Mouse (Mus musculus): ENCODE measurements at regions not wholly inside any gene's neighbourhood (a gene's known extent, or its start where the extent isn't known, plus 50 kb on each side); places are given as distances from the start of the nearest gene placed in this dataset.

GRCm38 (mm10) chr13:57142851-57143250, 247.1 kb upstream of the Trpc7 start:
- Histone ChIP-seq H3K4me3 (ENCODE audit: low read length) (no peak overlapping the region), H3K9ac (replicated peaks; ENCODE audit: low read length) (no peak overlapping the region), H3K9me3 (ENCODE audit: low read length) (no peaks in the 10 kb centered on the region), H3K4me1 (ENCODE audit: insufficient read depth, low read length) (peaks cover 13% of the 10 kb centered on the region), H3K27ac (no peak overlapping the region), H3K4me2 (ENCODE audit: low read depth, low read length) (no peak overlapping the region), H3K27me3 (ENCODE audit: insufficient read depth, low read length) (no peaks in the 10 kb centered on the region), H3K36me3 (ENCODE audit: insufficient read depth, low read length) (no peaks in the 10 kb centered on the region)
- DNase-seq (ENCODE audit: low spot score): peak; percentile 57
- no peak for TF ChIP-seq CTCF (IDR thresholded peaks at IDR 0.05; ENCODE audit: low read depth)
- ATAC-seq: no peak
- WGBS: 43% methylated on average over 5 of the region's 5 CpGs

DNA sequence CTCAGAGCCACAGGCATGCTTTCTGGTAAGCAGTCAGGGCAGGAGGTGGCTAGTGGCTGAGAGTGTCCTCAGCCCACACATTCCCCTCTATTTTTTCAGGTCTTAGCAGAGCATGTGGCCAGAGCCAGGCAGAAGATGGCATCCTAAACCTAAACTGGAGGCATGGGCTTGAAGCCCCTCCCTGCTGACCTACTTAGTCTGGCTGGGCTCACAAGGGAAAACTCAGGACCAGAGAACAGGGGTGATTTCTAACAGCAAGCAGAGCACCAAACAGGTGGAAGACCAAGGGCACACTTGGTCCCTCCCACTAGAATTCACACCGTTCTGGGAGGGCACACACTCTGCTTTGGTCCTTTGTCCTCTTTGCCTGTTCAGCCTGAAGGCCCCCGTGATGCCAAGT, 246.6 kb upstream of the Trpc7 start:
- H3K27me3 ChIP-seq (ENCODE audit: insufficient read depth, low read length): no peaks in the 10 kb centered on the region
- H3K27ac ChIP-seq: no peak overlapping the region
- H3K4me3 ChIP-seq (ENCODE audit: low read length): no peak overlapping the region
- DNase-seq (ENCODE audit: low spot score) (no peak), ATAC-seq (no peak)
- no peaks in the 10 kb centered on the region for H3K36me3 ChIP-seq (ENCODE audit: insufficient read depth, low read length)
- H3K4me2 ChIP-seq (ENCODE audit: low read depth, low read length): no peak overlapping the region
- H3K9ac ChIP-seq (replicated peaks; ENCODE audit: low read length): no peak overlapping the region
- no peaks in the 10 kb centered on the region for H3K9me3 ChIP-seq (ENCODE audit: low read length)
- peaks cover 13% of the 10 kb centered on the region for H3K4me1 ChIP-seq (ENCODE audit: insufficient read depth, low read length)
- 7% methylated on average over 2 of the region's 2 CpGs for WGBS
- TF ChIP-seq CTCF (IDR thresholded peaks at IDR 0.05; ENCODE audit: low read depth): no peak

- Histone ChIP-seq H3K4me3 (ENCODE audit: low read length) (no peak overlapping the region), H3K9ac (replicated peaks; ENCODE audit: low read length) (no peak overlapping the region), H3K4me1 (ENCODE audit: insufficient read depth, low read length) (no peaks in the 10 kb centered on the region), H3K36me3 (ENCODE audit: insufficient read depth, low read length) (no peaks in the 10 kb centered on the region), H3K9me3 (ENCODE audit: low read length) (no peaks in the 10 kb centered on the region), H3K4me2 (ENCODE audit: low read depth, low read length) (no peak overlapping the region), H3K27me3 (ENCODE audit: insufficient read depth, low read length) (no peaks in the 10 kb centered on the region), H3K27ac (no peak overlapping the region)
- WGBS: 65% methylated on average over 9 of the region's 9 CpGs
- no peak for DNase-seq (ENCODE audit: low spot score)
- no peak for ATAC-seq
- no peak for TF ChIP-seq CTCF (IDR thresholded peaks at IDR 0.05; ENCODE audit: low read depth)
Observed at GRCm38 (mm10) chr13:57115936-57116335, 220.1 kb upstream of the Trpc7 start.

DNA sequence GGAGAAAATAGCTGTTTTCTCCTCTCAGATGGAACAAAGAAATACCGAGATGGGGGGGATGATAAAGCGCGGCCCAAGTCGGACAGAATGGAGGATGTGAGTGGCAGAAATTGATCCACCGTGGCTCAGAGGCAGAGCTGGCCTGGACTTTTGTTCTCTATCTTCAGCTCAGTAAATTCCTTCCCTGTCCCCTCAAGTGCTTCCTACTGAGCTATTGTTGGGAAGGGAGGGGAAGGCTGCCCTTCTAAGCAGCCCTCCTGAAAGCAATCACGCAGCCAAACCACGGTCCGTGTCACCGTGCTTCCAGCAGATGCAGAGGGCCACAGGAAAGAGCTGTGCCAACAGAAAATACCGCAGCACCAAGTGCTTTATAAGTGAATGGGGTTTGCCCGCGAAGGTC, 212.2 kb upstream of the Trpc7 start:
- TF ChIP-seq CTCF (IDR thresholded peaks at IDR 0.05; ENCODE audit: low read depth): no peak
- H3K4me1 ChIP-seq (ENCODE audit: insufficient read depth, low read length): no peaks in the 10 kb centered on the region
- 8% methylated on average over 12 of the region's 12 CpGs for WGBS
- no peak overlapping the region for H3K27ac ChIP-seq
- H3K27me3 ChIP-seq (ENCODE audit: insufficient read depth, low read length): no peaks in the 10 kb centered on the region
- no peak overlapping the region for H3K4me2 ChIP-seq (ENCODE audit: low read depth, low read length)
- H3K9ac ChIP-seq (replicated peaks; ENCODE audit: low read length): no peak overlapping the region
- no peak overlapping the region for H3K4me3 ChIP-seq (ENCODE audit: low read length)
- peak; percentile 17 for DNase-seq (ENCODE audit: low spot score)
- H3K36me3 ChIP-seq (ENCODE audit: insufficient read depth, low read length): no peaks in the 10 kb centered on the region
- no peak for ATAC-seq
- H3K9me3 ChIP-seq (ENCODE audit: low read length): no peaks in the 10 kb centered on the region

DNA sequence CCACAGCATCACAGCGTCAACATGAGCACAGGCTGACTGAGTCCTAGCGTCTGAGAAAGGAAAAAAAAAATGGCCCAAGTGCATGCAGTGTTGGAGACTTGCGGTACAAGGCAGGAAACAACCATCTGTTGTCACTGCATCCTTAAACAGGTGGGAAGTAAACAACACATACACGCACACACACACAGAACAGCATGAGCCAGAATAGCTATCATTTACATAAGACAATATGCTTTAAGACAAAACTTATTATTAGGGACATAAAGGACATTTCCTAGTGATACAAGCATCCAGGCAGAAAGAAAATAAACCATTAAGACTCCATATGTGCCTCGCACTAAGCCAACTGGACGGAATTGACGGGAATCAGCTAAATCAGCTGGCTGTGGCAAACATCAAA, 203.8 kb upstream of the Trpc7 start:
- no peaks in the 10 kb centered on the region for H3K9me3 ChIP-seq (ENCODE audit: low read length)
- TF ChIP-seq CTCF (IDR thresholded peaks at IDR 0.05; ENCODE audit: low read depth): no peak
- WGBS: 78% methylated on average over 7 of the region's 7 CpGs
- no peaks in the 10 kb centered on the region for H3K27me3 ChIP-seq (ENCODE audit: insufficient read depth, low read length)
- no peak overlapping the region for H3K27ac ChIP-seq
- no peaks in the 10 kb centered on the region for H3K36me3 ChIP-seq (ENCODE audit: insufficient read depth, low read length)
- no peak overlapping the region for H3K4me3 ChIP-seq (ENCODE audit: low read length)
- DNase-seq (ENCODE audit: low spot score) (no peak), ATAC-seq (no peak)
- no peak overlapping the region for H3K4me2 ChIP-seq (ENCODE audit: low read depth, low read length)
- H3K9ac ChIP-seq (replicated peaks; ENCODE audit: low read length): no peak overlapping the region
- no peaks in the 10 kb centered on the region for H3K4me1 ChIP-seq (ENCODE audit: insufficient read depth, low read length)

DNA sequence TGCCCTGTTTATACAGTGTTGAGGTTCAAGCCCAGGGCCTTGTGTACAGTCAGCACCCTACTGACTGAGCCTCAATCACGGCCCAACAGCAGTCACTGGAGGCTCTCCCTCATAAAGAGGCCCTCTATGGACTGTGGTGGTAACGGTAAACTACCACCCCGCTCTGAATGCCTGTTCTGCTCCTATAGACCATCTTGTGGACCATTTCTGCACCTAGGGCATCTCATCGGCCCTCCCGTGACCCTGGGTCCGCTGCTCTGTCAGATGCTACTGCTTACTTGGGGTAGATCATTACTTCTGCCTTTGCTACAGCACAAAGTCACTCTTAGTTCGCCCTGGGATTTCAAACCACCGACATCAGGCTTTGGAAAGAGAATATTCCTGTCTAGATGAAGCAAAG, 196.1 kb upstream of the Trpc7 start:
- Histone ChIP-seq H3K9ac (replicated peaks; ENCODE audit: low read length) (no peak overlapping the region), H3K4me2 (ENCODE audit: low read depth, low read length) (no peak overlapping the region), H3K4me3 (ENCODE audit: low read length) (no peak overlapping the region), H3K4me1 (ENCODE audit: insufficient read depth, low read length) (no peaks in the 10 kb centered on the region), H3K9me3 (ENCODE audit: low read length) (no peaks in the 10 kb centered on the region), H3K36me3 (ENCODE audit: insufficient read depth, low read length) (no peaks in the 10 kb centered on the region), H3K27ac (no peak overlapping the region), H3K27me3 (ENCODE audit: insufficient read depth, low read length) (no peaks in the 10 kb centered on the region)
- TF ChIP-seq CTCF (IDR thresholded peaks at IDR 0.05; ENCODE audit: low read depth): no peak
- 93% methylated on average over 8 of the region's 8 CpGs for WGBS
- ATAC-seq: no peak
- DNase-seq (ENCODE audit: low spot score): no peak

DNA sequence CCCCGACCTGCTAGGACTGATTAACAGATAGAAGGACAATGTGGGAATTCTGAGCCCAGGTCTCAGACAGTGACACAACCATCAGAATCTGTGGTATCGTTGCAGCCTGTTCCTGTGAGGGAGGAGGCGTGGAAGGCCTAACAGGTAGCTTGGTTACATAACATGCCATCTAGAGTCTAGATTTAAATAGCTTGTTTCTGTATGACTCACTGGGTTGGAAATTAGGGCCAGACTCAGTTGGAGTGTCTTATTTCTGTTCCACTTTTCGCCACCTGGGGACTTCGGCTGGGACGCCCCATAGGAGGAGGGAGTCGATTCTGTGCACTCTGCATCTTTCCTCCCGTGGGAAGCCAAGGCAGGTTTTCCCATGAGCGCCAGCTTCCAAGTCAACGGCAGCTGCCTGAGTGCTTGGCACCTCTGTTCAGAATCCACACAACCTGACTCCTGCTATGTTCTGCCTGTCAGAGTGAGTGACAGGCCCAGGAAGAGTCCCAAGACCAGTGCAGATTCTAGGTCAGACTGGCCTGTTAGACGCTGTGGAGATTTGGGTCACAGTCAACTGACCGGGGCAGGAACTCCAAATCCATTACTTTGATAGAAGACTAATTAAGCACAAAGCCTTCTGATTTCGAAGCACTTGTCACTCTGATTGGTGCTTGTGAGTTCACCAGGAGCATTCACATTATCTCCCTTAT, 193.7 kb upstream of the Trpc7 start:
- H3K4me2 ChIP-seq (ENCODE audit: low read depth, low read length): no peak overlapping the region
- TF ChIP-seq CTCF (IDR thresholded peaks at IDR 0.05; ENCODE audit: low read depth): no peak
- H3K4me1 ChIP-seq (ENCODE audit: insufficient read depth, low read length): no peaks in the 10 kb centered on the region
- H3K9ac ChIP-seq (replicated peaks; ENCODE audit: low read length): no peak overlapping the region
- no peak for ATAC-seq
- H3K4me3 ChIP-seq (ENCODE audit: low read length): no peak overlapping the region
- no peak overlapping the region for H3K27ac ChIP-seq
- no peaks in the 10 kb centered on the region for H3K27me3 ChIP-seq (ENCODE audit: insufficient read depth, low read length)
- no peaks in the 10 kb centered on the region for H3K36me3 ChIP-seq (ENCODE audit: insufficient read depth, low read length)
- 85% methylated on average over 13 of the region's 13 CpGs for WGBS
- DNase-seq (ENCODE audit: low spot score): no peak
- no peaks in the 10 kb centered on the region for H3K9me3 ChIP-seq (ENCODE audit: low read length)
